Mouse (Mus musculus) urinary bladder, postnatal 36 days (tissue): ENCODE results near the gene Bcl11b.

ENCODE experiments used
- DNase-seq, 2 experiments: peaks; one replicate each; pipeline ENCODE4 v3.0.0; 2022; ENCODE audit warnings: low spot score in 2 of 2, mixed read lengths in 1 of 2

The Bcl11b gene

DNA sequence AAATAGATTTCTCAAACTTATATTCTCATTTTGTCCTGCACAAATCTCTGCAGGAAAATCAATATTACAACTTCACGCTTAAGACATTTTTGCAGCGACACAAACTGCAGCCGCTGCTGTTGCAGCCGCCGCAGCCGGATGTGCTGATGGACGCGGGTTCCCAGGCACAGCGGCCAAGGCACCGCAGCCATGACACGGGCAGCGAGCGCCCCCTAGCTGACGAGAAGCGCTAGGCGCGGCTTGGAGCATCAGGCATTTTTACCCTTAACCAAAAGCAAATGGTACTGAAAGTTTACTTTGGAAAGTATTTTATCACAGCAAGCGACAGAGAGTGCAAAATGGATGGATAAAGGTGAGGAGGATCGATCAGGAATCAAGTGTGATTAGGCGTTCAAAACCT lies 4.7 kb downstream of the Bcl11b start:
- peak; percentile 60 to 77 for DNase-seq

DNA sequence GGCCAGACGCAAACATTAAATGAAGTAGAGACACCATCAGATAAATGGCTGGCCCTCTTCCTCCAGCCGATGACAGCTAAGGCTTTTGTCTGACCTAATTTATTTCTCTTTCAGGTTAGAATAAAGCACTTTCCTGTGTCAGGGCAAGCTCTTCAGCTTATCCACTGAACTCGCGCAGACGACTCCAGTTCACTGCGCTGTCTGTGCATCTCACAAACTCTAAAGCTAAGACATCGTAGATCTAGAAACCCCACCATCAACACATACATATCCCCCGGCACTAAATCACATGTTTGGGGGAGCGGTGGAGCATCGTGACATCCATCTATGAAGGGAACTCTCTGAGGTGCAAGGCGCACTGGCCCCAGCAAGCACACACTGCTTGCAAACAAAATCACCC lies 5.5 kb downstream of the Bcl11b start:
- no peak for DNase-seq

DNA sequence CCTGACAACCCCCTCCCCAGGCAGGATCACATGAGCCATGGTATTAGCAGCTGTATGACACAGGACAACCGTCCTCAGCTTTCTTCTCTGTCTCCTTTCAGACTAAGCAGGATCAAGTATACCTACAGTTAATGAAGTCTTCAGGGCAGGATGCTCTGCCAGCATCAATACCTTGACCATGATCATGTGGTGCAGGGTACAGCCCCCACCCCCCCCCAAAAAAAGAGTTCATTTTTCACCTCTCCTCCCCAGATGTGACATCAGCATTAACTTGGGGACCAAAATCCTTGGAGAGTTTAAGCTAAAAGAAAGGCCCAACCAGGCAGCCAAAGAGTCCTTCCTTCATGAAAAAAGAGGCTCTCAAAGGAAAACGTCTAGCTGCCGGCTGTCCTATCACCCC lies 6.2 kb downstream of the Bcl11b start:
- DNase-seq = no peak

DNA sequence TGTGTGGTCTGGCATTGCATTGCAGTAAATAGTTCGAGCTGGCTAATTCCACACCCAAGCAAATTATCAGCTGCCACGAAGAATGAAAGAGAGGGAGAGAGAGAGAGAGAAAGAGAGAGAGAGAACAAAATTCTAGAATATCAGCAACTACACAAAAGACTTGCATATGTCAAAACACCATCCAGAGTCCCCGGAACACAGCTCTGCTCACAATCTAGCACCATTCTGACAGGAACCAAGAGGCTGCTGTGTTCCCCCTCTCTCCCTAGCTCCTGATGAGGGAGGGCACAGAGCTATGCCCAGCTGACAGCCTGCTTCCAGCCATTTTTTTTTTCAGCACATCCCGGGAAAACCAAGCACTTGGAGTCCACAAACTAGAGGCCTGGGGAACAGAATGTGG lies 6.6 kb downstream of the Bcl11b start:
- DNase-seq = no peak

DNA sequence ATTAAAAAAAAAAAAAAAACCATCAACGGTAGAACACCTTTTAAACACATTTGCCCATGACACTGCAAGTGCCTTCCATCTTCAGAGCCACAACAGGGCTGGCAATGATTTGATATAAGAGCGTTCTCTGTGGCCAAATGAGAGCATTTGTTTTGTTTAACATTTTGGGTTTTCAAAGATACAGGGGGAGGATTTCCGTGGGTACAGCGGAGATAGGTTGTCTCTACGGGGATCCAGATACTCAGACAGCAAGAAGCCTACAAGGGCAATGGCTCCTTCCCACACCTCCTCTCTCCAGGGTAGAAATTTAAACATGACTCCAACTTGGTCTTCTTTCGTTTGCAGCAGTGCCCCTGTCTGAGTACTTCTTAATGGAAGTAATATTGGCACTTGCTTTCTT lies 7.2 kb downstream of the Bcl11b start:
- no peak for DNase-seq

DNA sequence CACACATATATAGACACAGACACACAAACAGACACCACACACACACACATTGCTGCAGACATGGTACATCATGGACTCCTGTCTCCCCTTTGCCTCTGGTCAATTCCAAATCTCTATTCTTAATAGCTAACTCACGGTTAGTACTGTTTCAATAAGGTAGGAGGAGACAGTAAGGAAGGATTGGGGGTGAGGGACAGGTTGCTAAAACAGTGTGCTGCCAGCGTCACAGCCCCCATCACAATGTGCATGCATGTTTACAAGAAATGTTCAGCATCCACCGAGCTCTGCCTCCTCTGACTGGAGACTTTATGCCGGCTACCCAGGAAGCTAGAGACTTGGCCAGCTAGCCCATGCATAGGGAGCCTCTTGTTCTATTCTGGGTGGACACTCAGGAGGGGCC lies 9.0 kb downstream of the Bcl11b start:
- no peak for DNase-seq

DNA sequence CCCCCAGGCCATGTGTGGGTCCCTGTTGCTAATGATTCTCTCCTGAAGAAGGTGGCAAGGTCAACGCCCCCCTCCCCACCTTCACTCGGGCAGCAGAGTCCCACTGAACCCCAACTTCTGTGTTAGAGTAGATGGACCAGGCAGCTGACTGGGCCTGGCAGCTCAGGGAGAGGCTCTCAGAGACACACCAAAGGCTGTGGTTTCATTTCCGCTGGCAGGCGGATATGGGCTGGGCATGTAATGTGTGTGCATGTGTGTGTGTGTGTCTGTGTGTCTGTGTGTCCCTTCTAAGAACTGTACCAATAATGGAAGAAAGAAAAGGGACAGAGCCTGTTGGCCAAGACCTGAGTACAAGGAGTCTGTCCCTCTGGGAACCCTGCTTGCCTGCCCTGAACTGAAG lies 10.4 kb downstream of the Bcl11b start:
- DNase-seq = no peak

DNA sequence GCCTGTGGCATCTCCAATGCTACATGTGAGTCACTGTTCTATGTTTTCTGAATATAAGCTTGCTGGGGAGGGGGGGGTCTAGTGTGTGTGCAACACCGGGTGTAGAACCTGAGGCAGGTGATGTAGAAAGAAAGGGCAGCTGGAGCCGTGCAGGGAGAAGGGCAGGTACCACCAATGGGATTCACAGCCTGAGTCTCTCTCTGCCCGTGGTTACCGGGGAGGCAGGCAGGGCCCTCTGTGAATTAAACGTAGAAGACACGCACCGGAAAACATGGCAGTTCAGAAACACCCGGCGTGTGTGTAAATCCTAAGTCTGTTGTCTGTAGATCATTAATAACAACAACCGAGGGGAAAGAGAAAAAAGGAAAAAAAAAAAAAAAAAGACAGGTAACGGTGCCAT lies 12.2 kb downstream of the Bcl11b start:
- DNase-seq = no peak

DNA sequence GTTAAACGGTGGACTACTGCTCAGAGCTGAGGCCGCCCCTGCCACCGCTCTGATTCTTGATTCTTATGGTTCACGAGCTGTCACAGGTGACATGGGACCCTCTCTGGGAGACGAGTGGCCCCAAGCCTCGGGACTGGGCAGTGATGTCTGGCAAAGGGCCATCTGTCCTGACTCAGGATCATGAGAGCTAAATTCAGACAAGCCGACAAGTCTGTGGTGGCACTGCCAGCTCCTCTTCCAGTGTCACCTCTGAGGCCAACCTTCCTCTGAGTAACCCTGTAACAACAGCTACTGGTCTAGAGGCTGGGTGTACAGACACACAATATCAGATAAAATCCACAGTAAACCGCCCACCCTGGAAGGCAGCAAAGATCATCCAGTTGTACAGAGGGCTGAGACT lies 20.2 kb downstream of the Bcl11b start:
- DNase-seq = no peak

DNA sequence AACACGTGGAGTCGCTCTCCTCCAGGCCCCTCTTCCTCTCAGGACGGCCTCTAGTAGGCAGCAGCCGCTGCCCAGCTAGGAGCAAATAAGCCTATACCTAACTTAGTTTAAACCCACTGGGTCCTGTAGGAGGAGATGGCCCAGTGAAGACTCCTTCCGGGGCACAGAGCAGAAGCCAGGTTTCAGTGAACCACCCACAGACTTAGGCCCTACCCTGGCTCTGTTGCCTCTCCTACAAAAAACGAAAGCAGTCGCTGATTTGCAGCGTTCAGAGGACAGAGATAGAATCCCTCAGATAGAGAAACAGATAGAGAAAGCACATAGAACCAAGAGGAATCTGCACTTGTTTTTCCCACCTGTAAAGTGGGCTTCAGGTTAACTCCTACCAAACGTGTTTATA lies 21.1 kb downstream of the Bcl11b start:
- DNase-seq = no peak

DNA sequence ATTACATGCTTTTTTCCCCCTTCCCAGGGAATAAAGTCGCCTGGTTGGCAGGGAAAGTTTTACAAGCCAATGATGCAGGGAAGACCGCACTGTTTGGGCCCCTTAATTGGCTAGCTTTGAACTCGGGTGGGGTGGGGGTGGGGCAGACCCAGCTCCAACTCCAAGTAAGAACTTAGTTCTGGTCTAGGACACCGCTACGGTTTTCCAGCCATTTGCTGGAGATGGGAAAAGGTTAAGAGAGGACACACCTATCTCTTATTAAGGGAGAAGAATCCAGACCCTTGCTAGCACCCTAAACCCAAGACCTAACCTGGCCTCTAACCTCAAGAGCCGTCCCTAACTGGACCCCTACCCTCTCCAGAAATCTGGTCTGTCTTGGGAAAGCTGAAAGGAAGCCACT lies 22.2 kb downstream of the Bcl11b start:
- DNase-seq = no peak

DNA sequence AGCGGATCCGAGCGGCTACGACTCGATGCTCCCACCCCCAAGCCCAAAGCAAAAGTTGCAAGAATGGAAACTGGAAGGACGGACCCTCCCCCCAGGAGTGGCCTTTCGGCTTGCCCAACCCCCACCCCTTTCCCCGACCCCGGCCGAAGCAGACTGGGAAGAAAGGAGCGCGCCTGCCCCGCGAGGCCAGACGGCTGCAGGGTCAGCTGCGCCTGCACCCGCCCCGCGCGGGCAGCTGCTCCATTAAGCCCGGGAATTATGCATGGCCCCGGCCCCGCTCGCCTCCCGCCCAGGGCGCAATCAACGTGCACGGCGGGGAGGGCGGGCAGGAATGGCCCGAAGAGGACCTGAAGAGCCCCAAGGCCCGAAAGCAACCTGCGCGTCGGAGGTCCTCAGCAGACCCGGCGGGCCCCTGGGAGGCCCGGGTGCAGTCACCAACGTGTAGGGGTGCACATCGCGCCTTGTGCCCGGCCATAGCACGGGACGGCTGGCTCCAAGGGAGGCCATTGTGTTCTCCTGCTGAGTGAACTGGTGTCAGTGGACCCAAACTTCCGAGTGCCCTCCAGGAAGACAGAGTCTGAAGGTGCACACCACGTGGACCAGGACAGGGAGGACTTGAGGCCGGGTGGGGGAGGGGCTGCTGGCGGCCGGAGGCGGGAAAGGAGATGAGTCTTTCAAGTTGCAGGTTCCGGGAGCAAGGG lies 23.0 kb downstream of the Bcl11b start:
- DNase-seq = no peak

DNA sequence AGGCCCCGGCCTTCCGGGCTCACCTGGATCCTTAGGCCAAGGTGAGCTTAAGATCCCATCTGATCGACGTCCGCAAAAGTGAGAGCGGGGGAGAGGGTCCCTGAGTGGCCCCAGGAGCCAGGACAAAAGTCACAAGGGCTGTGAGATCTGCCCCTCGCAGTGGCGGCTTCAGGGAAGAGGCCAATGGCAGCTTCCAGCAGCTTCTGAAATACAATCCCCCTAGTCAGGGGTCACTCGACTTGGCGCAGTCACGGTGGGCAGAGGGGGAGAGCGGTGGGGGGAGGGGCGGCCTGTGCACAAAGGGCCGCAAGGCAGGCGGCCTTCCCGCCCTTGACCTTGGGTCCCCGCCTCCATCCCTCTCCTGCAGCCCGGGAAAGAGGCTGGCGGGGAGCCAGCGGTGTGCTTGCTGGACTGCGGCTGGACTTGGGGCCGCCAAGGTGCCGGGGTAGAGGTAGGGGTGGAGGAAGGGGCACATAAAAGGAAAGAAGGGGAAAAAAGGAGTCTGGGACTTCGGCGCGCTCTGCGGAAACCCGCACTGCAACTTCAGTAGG lies 23.6 kb downstream of the Bcl11b start:
- DNase-seq = no peak

DNA sequence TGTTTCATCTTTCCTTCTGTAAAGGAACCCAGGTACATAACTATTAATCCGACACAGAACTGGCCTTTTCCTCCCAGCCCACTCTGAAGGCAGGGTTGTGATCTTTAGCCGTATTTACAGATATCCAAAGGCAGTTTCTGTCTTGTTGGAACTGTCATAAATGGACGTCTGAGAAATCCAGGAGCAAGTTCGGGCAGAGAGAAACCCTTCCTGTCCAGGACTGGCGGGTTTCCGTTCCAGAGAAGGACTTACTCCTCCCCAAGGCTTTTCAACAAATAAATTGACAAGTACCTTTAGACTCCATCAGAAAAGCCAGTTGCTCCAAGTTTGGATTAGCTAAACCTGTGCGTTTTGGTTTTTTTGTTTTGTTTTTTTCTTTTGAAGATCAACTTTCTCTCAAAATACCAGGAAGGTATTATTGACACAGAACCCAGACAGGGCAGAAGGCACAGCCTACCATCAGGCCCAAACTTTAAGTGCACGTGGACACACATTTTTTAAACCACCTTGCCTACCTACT lies 24.6 kb downstream of the Bcl11b start:
- DNase-seq = no peak

DNA sequence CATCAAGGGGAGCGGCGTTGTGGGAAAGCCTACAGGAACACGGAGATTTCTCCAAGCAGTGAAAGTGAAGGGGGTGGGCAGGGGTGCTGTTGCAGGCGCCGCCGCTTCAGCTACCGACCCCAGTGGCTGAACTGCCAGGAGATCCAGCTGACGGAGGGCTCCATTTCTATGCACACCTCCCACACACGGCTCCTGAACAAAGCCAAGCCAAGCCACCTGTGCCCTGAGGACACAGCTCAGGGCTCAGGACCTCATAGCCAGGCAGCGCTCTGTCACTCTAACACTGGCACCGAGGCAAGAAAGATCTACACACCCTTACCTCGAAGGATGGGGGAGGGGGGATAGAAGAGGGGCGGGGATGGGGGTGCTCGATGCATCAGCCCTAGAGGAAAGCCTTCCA lies 25.3 kb downstream of the Bcl11b start:
- no peak for DNase-seq

DNA sequence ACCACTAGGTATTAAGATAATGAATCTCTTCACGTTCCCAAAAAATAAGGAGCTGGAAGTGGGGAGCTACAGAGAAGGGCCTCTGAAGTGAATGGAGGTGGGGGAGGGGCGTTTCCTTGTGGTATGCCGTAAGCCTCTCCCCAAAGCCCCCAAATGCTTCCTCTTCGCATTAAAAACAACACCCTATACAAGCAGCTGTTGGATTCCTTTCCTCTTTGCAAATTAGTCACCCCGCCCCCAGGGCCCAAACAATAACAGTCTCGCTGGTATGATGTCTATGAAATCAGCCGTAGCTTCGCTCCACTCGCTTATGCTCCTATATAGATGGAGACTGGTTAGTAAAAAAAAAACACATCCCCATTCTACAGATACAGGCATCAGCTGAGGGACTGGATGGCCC lies 25.9 kb downstream of the Bcl11b start:
- no peak for DNase-seq

DNA sequence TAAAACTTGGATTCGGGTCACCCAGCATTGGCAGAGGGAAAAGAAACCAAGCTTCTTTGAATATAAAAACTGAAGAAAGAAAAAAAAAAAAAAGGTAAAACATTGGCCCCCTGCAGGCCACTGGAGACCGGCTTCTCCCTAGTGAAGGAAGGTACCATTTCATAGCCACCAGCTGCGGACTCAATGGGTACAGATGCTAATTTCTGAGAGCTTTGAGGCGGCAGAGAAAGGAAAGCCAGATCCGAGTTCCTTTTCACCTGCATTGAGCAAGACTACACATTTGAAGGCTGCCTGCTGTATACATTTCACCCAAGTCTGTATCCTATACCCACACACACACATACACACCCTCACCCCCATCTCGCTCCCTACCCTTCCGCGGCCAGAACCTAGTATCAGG lies 26.3 kb downstream of the Bcl11b start:
- DNase-seq = no peak

DNA sequence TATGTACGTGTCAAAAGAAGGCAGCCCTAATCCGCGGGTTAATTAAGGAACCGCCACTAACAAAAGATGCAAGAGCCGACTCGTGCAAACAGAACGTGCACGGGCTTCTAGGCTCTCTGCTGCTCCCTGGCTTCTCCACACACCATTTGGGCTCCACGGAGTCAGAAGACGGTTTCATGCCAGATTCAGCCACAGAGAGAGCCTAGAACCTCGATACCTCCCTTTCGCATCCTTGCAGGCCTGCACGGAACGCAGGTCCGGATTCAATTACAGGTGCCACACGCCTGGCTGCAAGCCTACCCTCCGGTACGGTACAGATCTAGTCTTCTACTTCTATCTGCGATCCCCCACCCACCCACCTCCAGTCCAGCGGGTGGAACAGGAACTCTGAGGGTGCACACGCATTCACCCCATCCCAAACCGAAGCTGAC lies 26.8 kb downstream of the Bcl11b start:
- no peak for DNase-seq

DNA sequence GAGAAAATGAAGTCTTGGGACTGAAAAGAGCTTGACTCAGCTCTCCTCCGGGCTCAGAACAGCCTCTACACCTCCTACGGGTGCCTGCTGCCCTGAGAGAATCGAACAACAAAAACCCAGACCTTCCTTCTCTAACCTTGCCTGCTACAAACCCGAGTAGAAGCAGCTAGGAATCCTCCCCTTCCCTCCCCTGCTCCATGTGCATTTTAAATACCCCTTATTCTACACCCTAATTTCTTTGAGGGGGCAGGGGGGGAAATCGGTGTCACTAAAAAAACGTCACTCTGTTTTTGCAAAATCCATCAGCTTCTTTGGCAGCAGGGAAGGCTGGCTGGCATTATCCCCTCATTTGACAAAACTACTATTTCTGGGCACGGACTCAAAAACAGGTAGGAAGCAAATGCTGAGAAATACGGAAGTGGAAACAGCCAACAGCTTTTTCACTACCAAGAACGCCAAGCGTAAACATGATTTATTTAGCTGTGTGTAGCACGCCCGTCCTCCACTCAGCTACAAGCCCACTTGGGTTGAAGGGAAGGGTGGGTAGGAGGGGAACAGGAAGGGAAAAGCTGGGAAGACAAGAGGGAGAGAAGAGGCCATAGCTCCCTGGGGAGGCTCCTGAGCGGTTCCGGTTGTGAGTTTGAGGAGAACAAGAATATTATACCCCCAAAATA lies 27.4 kb downstream of the Bcl11b start:
- no peak for DNase-seq

DNA sequence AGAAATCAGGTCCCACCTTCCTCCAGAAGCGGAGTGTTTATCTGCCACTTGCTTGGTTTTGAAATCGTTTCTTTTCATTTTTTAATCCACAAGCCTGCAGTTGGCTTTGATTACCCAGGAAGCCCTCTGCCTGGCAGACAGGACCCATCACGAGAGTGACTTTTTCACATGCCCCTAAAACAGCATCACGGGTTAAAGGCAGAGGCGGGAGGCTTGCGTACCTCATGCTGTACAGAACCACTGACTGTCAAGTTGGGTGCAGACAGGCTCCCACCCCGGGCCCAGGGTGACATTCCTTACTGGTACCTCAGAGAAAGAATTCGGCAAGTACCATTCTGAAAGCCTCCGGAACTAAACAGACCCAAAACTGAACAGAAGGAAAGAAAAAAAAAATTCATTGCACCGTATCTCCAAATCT lies 27.9 kb downstream of the Bcl11b start:
- no peak for DNase-seq

DNA sequence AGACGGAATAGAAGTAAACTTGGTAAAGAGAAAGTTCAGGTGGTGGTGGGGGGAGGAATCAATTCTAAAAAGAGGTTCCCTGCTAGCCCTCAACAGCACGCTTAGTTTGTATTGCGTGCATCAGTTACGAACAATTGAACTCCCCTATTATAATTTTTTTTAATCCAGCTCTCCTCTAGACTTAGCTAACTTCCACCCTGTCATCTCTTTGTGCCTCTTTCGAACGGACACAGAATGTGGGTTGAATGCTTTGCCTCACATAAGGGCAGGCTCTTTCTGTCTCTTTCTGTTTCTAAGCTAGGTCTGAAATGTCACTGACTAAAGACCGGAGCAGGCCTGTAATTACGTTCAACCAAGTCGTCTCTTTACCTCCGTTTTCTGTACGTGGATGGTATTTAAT lies 28.9 kb downstream of the Bcl11b start:
- no peak for DNase-seq

DNA sequence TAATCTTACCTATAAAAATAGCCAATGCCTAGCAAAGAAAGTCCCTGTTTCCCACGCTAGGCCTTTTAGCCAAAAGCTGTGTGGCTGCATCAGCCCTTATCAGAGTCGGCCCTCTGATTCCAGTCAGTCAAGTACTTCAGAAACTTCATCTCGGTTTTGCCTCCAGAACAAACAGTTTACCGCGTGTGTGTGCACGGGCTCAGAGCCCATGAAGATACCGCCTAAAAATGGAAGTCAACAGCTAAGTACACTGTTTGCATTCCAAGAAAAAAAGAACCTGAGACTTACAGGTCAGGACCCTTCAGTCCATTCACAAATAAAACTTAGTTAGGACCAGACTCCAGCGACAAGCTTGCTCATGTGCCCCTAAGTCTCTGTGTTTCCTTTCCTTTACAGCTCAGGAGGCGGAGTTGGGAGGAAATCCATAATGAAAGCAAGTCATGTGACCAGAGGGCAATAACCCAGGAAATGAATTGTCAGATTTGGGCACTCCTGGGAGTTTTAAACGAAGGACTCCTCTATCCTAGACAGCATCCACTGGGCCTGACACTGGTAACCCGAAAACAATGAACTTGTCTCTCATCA lies 29.8 kb downstream of the Bcl11b start:
- DNase-seq = no peak
